Mouse (Mus musculus): ENCODE data around the gene Rps6kl1. TPM values are rescaled to one million over a fixed set of nuclear protein-coding genes. Genes with fewer than 3 reads are reported as not detected.

Rps6kl1 gene
- polyA plus RNA-seq, 1 experiment from 2014 or later, result 0.69 TPM

DNA sequence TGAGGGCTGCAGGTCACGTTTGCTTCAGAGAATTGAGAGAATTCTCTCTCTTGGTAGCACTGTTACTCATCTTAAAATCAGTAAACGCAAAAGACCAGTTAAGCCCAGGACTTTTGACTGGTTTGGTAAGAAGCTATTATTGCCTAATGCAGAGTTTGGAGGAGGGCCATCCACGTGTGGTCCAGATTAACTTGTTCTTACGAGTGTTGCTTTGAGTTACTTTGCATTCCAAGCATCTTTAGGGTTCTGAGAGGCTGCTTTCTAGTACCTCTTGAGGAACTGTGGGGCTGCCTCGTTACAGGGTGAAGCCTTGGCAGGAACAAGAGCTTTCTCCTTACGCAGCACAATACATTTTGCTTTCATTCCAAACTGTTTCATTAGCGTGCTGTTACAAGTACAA lies 35.4 kb downstream of the Rps6kl1 start:
- ATAC-seq (ENCODE audit: insufficient number of reproducible peaks, low FRiP score, low TSS enrichment, low read depth), result no peak
- no peak overlapping the region for H3K27ac ChIP-seq (replicated peaks)

DNA sequence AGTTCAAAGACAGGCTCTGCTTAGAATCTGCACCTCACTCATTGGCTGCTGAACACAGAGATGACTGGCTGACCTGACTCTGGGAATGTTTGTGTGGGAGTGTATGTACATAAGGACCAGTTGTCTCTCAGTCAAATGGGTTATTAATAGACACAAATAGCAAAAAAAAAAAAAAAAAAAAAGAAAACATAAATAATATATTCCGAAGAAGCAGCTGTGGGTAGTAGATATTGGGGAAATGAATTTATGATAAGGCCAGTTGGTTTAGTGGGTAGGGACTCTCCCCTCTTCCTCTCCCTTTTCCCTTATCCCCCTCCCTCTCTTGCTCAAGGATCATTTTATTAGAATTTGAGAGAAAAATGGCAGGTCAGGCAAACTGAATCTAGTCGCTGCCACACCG lies 37.1 kb downstream of the Rps6kl1 start:
- peaks cover 45% of the 10 kb centered on the region for H3K4me1 ChIP-seq
- no peak overlapping the region for H3K27ac ChIP-seq (replicated peaks)
- H3K9ac ChIP-seq, result no peak overlapping the region
- no peak overlapping the region for H3K4me3 ChIP-seq (replicated peaks)
- no peak for ATAC-seq (ENCODE audit: insufficient number of reproducible peaks, low FRiP score, low TSS enrichment, low read depth)
- WGBS, result over 99% methylated on average over 3 of the region's 3 CpGs
- no peak overlapping the region for H3K4me2 ChIP-seq (replicated peaks)
- H3K9me3 ChIP-seq (replicated peaks), result no peaks in the 10 kb centered on the region
- peaks cover 7% of the 10 kb centered on the region for H3K36me3 ChIP-seq
- no peaks in the 10 kb centered on the region for H3K27me3 ChIP-seq

More for the DNA sequence above, 35.4 kb downstream of the Rps6kl1 start:
- H3K36me3 ChIP-seq, result peaks cover 22% of the 10 kb centered on the region
- H3K27me3 ChIP-seq, result no peaks in the 10 kb centered on the region
- WGBS, result 49% methylated on average over 7 of the region's 7 CpGs
- H3K4me3 ChIP-seq (replicated peaks), result no peak overlapping the region
- H3K9ac ChIP-seq, result no peak overlapping the region
- no peak overlapping the region for H3K4me2 ChIP-seq (replicated peaks)
- no peaks in the 10 kb centered on the region for H3K9me3 ChIP-seq (replicated peaks)
- H3K4me1 ChIP-seq, result peaks cover 32% of the 10 kb centered on the region

DNA sequence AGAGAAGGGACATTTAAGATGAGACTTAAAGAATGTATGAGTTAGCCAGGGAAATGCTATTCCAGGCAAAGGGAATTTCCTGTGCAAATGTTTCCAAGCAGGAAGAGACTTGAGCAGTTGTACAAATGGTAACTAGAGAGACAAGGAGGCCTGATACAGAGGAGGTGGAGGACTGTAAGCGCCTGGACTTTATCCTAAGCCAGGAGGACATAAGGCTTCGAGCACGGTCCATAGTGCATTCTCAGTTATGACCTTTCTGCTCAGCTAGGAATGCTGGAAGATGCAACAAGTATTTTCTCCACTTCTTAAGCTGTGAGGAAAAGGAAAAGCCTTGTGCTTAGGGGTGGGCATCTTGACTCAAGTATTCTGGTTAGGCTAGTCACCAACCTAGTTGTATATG lies 37.7 kb downstream of the Rps6kl1 start:
- Histone ChIP-seq H3K9me3 (replicated peaks) (no peaks in the 10 kb centered on the region), H3K4me2 (replicated peaks) (no peak overlapping the region), H3K9ac (no peak overlapping the region), H3K4me1 (peaks cover 46% of the 10 kb centered on the region), H3K27ac (replicated peaks) (no peak overlapping the region), H3K36me3 (peaks cover 2% of the 10 kb centered on the region), H3K27me3 (no peaks in the 10 kb centered on the region), H3K4me3 (replicated peaks) (no peak overlapping the region)
- WGBS, result 92% methylated on average over 3 of the region's 3 CpGs
- ATAC-seq (ENCODE audit: insufficient number of reproducible peaks, low FRiP score, low TSS enrichment, low read depth), result no peak

DNA sequence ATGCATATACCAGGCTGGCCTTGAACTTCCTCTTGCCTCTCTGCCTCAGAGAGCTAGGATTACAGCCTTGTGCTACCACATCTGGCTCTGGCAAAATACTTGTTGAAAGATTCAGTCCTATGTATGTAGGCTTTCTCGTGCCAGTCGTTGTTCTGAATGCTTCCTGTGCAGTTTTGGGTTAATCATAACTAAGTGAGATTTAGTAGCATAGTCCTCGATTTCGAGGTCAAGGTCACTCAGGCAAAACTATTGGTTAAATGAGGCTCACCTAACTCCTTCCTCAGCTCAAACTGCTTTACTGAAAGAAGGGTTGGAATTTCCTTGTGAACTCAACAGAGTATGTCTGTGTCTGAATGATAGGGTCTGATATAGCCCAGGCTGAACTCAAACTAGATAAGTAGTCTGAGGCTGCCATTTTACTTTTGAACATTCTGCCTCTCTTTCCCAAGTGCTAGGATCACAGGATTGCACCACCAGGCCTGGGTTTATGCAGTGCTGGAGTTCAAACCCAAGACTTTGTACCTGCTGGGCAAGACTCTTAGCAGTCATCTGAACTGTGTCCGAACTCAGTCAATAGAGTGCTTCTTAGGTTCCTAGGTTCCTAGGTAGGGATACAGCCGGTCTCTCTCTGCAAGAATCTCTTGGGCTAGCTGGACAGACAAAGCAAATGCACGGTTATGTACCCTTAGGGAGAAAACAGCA lies 38.4 kb downstream of the Rps6kl1 start:
- ATAC-seq (ENCODE audit: insufficient number of reproducible peaks, low FRiP score, low TSS enrichment, low read depth), result no peak
- Histone ChIP-seq H3K27ac (replicated peaks) (no peak overlapping the region), H3K27me3 (no peaks in the 10 kb centered on the region), H3K36me3 (no peaks in the 10 kb centered on the region), H3K4me1 (peaks cover 46% of the 10 kb centered on the region), H3K4me2 (replicated peaks) (peak overlapping the region; percentile 59), H3K9me3 (replicated peaks) (no peaks in the 10 kb centered on the region), H3K9ac (no peak overlapping the region), H3K4me3 (replicated peaks) (0 out of 2 replicates have a peak overlapping the region, but pooled peaks have one; percentile 84)
- WGBS, result 77% methylated on average over 7 of the region's 7 CpGs

DNA sequence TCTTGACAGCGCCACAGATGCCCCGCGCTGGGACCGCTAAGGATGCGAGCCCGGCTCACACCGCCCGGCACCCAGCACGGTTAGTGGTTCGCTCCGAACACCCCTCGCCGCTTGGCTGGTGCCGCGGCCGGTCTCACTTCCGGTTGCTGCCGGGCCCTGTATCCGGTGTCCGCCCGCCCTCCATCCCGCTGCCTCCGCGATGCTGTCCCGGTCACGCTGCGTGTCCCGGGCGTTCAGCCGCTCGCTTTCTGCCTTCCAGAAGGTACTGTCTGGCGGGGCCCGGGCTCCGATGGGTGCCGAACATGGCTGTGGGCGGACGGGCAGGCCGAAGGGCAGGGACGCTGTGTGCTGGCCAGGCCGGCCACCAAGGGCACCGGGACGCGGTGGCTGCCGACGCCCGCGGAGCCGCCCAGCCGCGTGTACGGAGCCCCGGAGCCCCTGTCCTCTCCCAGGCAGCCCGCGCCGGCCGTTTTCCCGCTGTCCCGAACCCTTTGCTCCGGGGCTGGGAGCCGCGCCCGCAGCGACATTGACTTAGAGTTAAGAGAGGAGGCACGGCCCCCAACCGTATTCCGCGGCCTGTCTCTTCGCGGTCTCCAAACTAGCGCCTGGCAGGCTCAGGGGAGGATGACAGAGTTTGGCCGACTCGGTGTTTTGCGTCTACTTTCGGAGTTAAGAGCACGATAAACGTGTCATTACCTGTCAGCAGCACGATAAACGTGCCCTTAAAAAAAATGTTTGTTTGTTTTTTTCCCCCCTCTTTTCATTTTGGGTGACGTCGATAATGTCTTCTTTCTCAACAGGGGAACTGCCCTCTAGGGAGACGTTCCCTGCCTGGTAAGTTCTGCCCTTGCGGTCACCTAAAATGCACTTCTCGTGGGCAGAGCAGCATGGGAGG lies 40.1 kb downstream of the Rps6kl1 start, which contains the start of the genes Prox2 and Dlst:
TSS of gene Prox2 (minus strand) at position 62 of the 895 bp plus-strand sequence.
TSS of gene Dlst (plus strand) at position 136 of the 895 bp plus-strand sequence.
- H3K27ac ChIP-seq (replicated peaks), result peak within 1 kb of the TSS; percentile 89
- no peaks in the 10 kb centered on the region for H3K9me3 ChIP-seq (replicated peaks)
- H3K4me2 ChIP-seq (replicated peaks), result peak within 1 kb of the TSS; percentile 59
- peak within 1 kb of the TSS; percentile 88 for H3K9ac ChIP-seq
- peak; percentile 94 for ATAC-seq (ENCODE audit: insufficient number of reproducible peaks, low FRiP score, low TSS enrichment, low read depth)
- H3K27me3 ChIP-seq, result no peaks in the 10 kb centered on the region
- H3K36me3 ChIP-seq, result no peaks in the 10 kb centered on the region
- H3K4me3 ChIP-seq (replicated peaks), result peak within 1 kb of the TSS; percentile 84
- peaks cover 53% of the 10 kb centered on the region for H3K4me1 ChIP-seq
- WGBS, result under 1% methylated on average over 83 of the region's 83 CpGs

DNA sequence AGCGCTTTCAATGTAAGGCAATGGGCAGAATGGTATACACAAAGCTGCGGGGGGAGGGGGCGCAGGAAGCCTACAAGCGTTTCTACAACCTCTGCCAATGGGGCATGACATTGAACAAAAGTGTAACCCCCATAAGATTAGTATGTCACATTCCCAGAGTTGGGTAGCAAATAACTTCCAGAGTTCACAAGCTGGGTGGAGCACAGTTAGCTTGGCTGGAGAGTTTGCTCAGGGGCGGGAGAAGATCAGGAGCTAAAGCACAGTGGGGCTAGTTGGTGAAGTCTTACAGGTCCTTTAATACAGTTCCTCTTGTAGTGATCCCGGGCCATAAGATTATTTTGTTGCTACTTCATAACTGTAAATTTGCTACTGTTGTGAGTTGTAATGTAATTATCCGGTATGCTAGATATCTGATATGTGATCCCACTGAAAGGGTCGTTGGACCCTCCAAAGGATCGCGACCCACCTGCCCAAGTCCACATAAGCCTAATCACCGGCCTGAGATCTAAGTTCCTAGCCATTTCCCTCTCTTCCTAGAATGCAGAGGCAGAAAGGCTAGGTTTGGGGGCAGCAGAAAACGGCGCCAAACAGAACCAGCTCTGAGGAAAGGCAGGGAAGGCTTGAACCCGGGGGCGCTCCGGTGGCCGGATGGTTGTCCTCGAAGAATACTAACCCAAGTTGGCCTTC lies 40.9 kb downstream of the Rps6kl1 start:
- H3K4me2 ChIP-seq (replicated peaks), result peak overlapping the region; percentile 59
- WGBS, result 11% methylated on average over 18 of the region's 18 CpGs
- H3K4me1 ChIP-seq, result peaks cover 48% of the 10 kb centered on the region
- no peaks in the 10 kb centered on the region for H3K9me3 ChIP-seq (replicated peaks)
- H3K27ac ChIP-seq (replicated peaks), result peak overlapping the region; percentile 89
- peak; percentile 20; the same call in 1 of the 2 replicates for ATAC-seq (ENCODE audit: insufficient number of reproducible peaks, low FRiP score, low TSS enrichment, low read depth)
- no peaks in the 10 kb centered on the region for H3K36me3 ChIP-seq
- H3K4me3 ChIP-seq (replicated peaks), result peak overlapping the region; percentile 84
- no peaks in the 10 kb centered on the region for H3K27me3 ChIP-seq
- peak overlapping the region; percentile 88 for H3K9ac ChIP-seq

DNA sequence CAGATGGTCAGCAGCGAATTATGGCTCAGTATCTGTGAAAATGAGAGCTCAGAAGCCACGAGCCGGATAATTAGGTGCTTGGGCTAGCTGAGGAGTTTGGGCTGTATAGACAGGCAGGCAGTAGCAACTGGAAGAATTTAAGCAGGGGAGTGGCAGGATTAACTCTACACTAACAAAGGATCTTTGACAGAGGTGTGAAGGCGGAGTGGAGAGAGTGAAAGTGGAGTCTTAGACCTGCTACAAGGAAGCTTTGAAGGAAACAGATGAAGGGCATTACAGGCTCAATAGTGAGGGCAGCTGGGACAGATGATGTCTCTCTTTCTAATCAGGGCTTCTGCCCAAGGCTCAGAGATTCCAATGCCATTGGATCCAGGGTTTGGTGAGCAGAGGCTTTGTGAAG lies 41.6 kb downstream of the Rps6kl1 start:
- WGBS, result 53% methylated on average over 4 of the region's 4 CpGs
- peaks cover 44% of the 10 kb centered on the region for H3K4me1 ChIP-seq
- H3K27me3 ChIP-seq, result no peaks in the 10 kb centered on the region
- no peaks in the 10 kb centered on the region for H3K36me3 ChIP-seq
- no peak overlapping the region for H3K9ac ChIP-seq
- peak overlapping the region; percentile 59 for H3K4me2 ChIP-seq (replicated peaks)
- peak overlapping the region; percentile 84; the same call in 1 of the 2 replicates for H3K4me3 ChIP-seq (replicated peaks)
- H3K27ac ChIP-seq (replicated peaks), result 0 out of 2 replicates have a peak overlapping the region, but pooled peaks have one; percentile 89
- no peak for ATAC-seq (ENCODE audit: insufficient number of reproducible peaks, low FRiP score, low TSS enrichment, low read depth)
- H3K9me3 ChIP-seq (replicated peaks), result no peaks in the 10 kb centered on the region

DNA sequence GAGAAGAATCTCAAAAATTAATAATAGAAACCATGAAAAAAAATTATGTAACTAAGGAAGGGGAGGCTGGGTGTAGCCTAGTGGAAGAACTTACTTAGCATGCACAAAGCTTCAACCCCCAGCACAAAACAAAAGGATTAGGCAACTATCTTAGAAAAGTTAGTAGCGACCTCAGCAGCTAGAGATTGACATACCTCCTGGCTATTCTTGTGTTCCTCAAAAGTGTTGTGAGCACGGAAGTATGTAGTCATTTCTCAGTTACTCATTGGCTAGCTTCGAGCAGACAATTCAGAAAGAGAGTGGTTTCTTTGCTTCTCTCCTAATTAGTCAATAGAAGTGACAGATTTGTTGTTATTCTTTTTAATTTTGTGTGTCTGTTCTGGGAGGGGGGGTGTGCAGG lies 42.4 kb downstream of the Rps6kl1 start:
- no peak overlapping the region for H3K4me3 ChIP-seq (replicated peaks)
- WGBS, result 56% methylated on average over 3 of the region's 3 CpGs
- H3K27ac ChIP-seq (replicated peaks), result no peak overlapping the region
- no peak overlapping the region for H3K4me2 ChIP-seq (replicated peaks)
- no peaks in the 10 kb centered on the region for H3K36me3 ChIP-seq
- H3K27me3 ChIP-seq, result no peaks in the 10 kb centered on the region
- no peaks in the 10 kb centered on the region for H3K9me3 ChIP-seq (replicated peaks)
- ATAC-seq (ENCODE audit: insufficient number of reproducible peaks, low FRiP score, low TSS enrichment, low read depth), result no peak
- H3K4me1 ChIP-seq, result peaks cover 43% of the 10 kb centered on the region
- H3K9ac ChIP-seq, result no peak overlapping the region

DNA sequence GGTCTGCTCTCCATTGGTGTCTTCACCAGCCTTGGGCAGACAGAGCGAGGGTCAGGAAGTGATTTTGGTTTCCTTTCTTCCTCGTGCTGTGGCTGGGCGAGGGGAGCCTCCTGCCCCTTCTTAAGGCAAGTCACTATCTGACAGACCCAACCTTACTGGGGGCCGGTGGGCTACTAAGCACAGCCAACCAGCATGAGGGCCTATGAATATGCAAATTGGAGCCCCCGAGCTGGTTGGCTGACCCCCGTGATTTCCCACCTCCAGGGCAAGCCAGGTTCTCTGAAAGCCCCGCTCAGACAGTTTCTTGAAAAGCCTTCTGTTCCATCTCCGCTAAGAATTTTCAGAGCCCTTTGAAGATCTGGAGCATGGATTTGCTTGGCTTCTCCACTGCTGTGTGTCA lies 44.8 kb downstream of the Rps6kl1 start:
- Histone ChIP-seq H3K4me3 (replicated peaks) (no peak overlapping the region), H3K36me3 (no peaks in the 10 kb centered on the region), H3K4me1 (peaks cover 26% of the 10 kb centered on the region), H3K27ac (replicated peaks) (no peak overlapping the region), H3K27me3 (no peaks in the 10 kb centered on the region), H3K4me2 (replicated peaks) (peak overlapping the region; percentile 27), H3K9ac (no peak overlapping the region), H3K9me3 (replicated peaks) (no peaks in the 10 kb centered on the region)
- WGBS, result 8% methylated on average over 8 of the region's 8 CpGs
- ATAC-seq (ENCODE audit: insufficient number of reproducible peaks, low FRiP score, low TSS enrichment, low read depth), result no peak

DNA sequence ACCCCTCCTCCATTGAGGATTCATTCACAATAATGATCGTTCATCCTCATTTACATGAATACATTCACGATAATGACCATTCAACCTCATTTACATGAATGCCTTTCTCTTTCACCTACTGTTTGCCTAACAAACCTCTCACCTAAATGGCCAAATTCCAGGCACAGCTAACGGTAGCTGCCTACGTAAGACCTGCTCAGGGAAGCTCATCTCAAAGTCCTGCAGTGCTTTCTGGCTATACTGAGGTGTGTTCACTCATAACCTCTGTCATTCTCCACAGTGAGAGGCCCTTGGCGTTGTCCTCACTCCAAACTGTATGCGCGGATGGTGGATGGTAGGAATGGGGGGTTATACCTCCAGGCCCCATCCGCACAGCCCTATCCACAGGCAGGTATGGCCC lies 46.3 kb downstream of the Rps6kl1 start:
- Histone ChIP-seq H3K4me1 (peaks cover 28% of the 10 kb centered on the region), H3K36me3 (no peaks in the 10 kb centered on the region), H3K27me3 (no peaks in the 10 kb centered on the region), H3K4me2 (replicated peaks) (no peak overlapping the region), H3K9me3 (replicated peaks) (no peaks in the 10 kb centered on the region), H3K4me3 (replicated peaks) (no peak overlapping the region), H3K27ac (replicated peaks) (no peak overlapping the region), H3K9ac (no peak overlapping the region)
- ATAC-seq (ENCODE audit: insufficient number of reproducible peaks, low FRiP score, low TSS enrichment, low read depth), result no peak
- WGBS, result 89% methylated on average over 8 of the region's 8 CpGs

DNA sequence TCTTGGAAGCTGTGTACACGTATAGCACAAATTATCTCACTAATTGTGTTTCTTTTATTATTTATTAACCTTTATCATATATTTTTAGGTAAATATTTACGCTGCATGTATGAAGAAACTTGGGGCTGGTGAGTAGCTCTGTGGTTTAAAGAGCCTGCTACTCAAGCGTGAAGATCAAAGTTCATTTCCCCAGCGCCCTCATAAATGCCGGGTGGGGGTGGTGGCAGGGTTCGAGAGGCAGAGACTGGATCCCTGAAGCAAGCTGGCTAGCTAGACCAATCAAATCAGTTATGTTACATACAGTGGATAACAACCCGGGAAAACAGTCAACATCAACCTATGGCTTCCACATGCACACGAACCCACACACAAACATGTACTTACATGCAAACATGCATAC lies 48.0 kb downstream of the Rps6kl1 start:
- Histone ChIP-seq H3K36me3 (no peaks in the 10 kb centered on the region), H3K9ac (no peak overlapping the region), H3K4me2 (replicated peaks) (no peak overlapping the region), H3K4me1 (peaks cover 18% of the 10 kb centered on the region; the same call in 1 of the 2 replicates), H3K27me3 (no peaks in the 10 kb centered on the region), H3K27ac (replicated peaks) (no peak overlapping the region), H3K9me3 (replicated peaks) (no peaks in the 10 kb centered on the region), H3K4me3 (replicated peaks) (no peak overlapping the region)
- 79% methylated on average over 8 of the region's 8 CpGs for WGBS
- no peak for ATAC-seq (ENCODE audit: insufficient number of reproducible peaks, low FRiP score, low TSS enrichment, low read depth)
